Mouse (Mus musculus) bone marrow, adult 2 months (tissue): ENCODE data around the gene Jag1. TPM values are rescaled to one million over a fixed set of nuclear protein-coding genes. Genes with fewer than 3 reads are reported as not detected.
A peak's percentile ranks its signal among the peaks of the same experiment; 100 is the strongest.

Experiments
- H3K27ac ChIP-seq: fragments of 200-500 bp; 2 replicates; pipeline ENCODE4 v1.5.1; 2012; ENCODE audit warnings: low read depth, mild to moderate bottlenecking, control low read depth, inconsistent platforms, low read length; ENCODE audit not compliant: control insufficient read depth, poor library complexity, insufficient read depth
- H3K4me1 ChIP-seq: fragments of 200-500 bp; 2 replicates; pipeline ENCODE4 v1.6.1; 2011; ENCODE audit warnings: low read length; ENCODE audit not compliant: control insufficient read depth, insufficient read depth
- H3K4me3 ChIP-seq: fragments of 200-500 bp; replicated peaks from 2 replicates; pipeline ENCODE3; 2011; ENCODE audit warnings: mild to moderate bottlenecking, low read depth, low read length, control low read depth; ENCODE audit not compliant: control insufficient read depth
- CTCF ChIP-seq: fragments of 200-500 bp; IDR thresholded peaks from 2 replicates; pipeline ENCODE4 v1.5.1; 2011; ENCODE audit warnings: low read length, control low read depth; ENCODE audit not compliant: control insufficient read depth, insufficient read depth
- POLR2A ChIP-seq: fragments of 200-500 bp; IDR thresholded peaks from 2 replicates; pipeline ENCODE4 v1.6.1; 2011; ENCODE audit warnings: low read depth, mild to moderate bottlenecking, control low read depth, low read length, borderline replicate concordance; ENCODE audit not compliant: control insufficient read depth
- WGBS: fragments of 180-500 bp; shearing (Covaris S2); methylation state at CpG from one replicate; pipeline ENCODE4 v1.1.7; 2018; 5-methylcytosine and 5-hydroxymethylcytosine counted together
- polyA plus RNA-seq: library from polyadenylated mRNA; stranded (reverse); fragments of >200 nt; gene quantifications from 2 replicates; pipeline ENCODE4 v1.2.4, GENCODE M21; 2011; ENCODE audit warnings: low replicate concordance; ENCODE audit not compliant: missing spikeins, insufficient read depth, insufficient read length

The Jag1 gene
- polyA plus RNA-seq, 1 experiment = 3.9 TPM

GRCm38 (mm10) chr2:137124861-137125260, 8.4 kb upstream of the Jag1 start:
- Histone ChIP-seq H3K4me3 (no peak overlapping the region), H3K27ac (no peak overlapping the region), H3K4me1 (no peaks in the 10 kb centered on the region)
- no peak for TF ChIP-seq CTCF
- no peak for TF ChIP-seq POLR2A
- 71% methylated on average over 1 of the region's 1 CpGs for WGBS

GRCm38 (mm10) chr2:137117321-137117690, 862 bp upstream of the Jag1 start:
- H3K27ac ChIP-seq = peak overlapping the region; percentile 80
- TF ChIP-seq POLR2A (no peak), CTCF (peak; percentile 33; the same call in 1 of the 2 replicates)
- no peaks in the 10 kb centered on the region; the same call in 1 of the 2 replicates for H3K4me1 ChIP-seq
- under 1% methylated on average over 33 of the region's 33 CpGs for WGBS
- peak overlapping the region; percentile 36 for H3K4me3 ChIP-seq

GRCm38 (mm10) chr2:137116675-137117320, 354 bp upstream of the Jag1 start:
- WGBS = under 1% methylated on average over 61 of the region's 61 CpGs
- TF ChIP-seq POLR2A (no peak), CTCF (no peak)
- Histone ChIP-seq H3K4me1 (no peaks in the 10 kb centered on the region; the same call in 1 of the 2 replicates), H3K27ac (peak overlapping the region; percentile 80), H3K4me3 (peak overlapping the region; percentile 39)

GRCm38 (mm10) chr2:137115241-137116024, 1.0 kb downstream of the Jag1 start:
- peak overlapping the region; percentile 15 for H3K27ac ChIP-seq
- H3K4me1 ChIP-seq = no peaks in the 10 kb centered on the region; the same call in 1 of the 2 replicates
- H3K4me3 ChIP-seq = peak overlapping the region; percentile 66
- TF ChIP-seq POLR2A (no peak), CTCF (no peak)
- WGBS = under 1% methylated on average over 40 of the region's 40 CpGs

- H3K27ac ChIP-seq = peak overlapping the region; percentile 60
- H3K4me1 ChIP-seq = no peaks in the 10 kb centered on the region; the same call in 1 of the 2 replicates
- WGBS = 1% methylated on average over 51 of the region's 51 CpGs
- peak overlapping the region; percentile 66 for H3K4me3 ChIP-seq
- no peak for TF ChIP-seq POLR2A
- peak; percentile 23; the same call in 1 of the 2 replicates for TF ChIP-seq CTCF
These were observed 2.0 kb downstream of the Jag1 start for GRCm38 (mm10) chr2:137114248-137115096.

GRCm38 (mm10) chr2:137113288-137114061, 3.0 kb downstream of the Jag1 start:
- Histone ChIP-seq H3K4me1 (no peaks in the 10 kb centered on the region; the same call in 1 of the 2 replicates), H3K4me3 (no peak overlapping the region), H3K27ac (no peak overlapping the region)
- TF ChIP-seq CTCF (no peak), POLR2A (no peak)
- 68% methylated on average over 12 of the region's 12 CpGs for WGBS

- 66% methylated on average over 4 of the region's 4 CpGs for WGBS
- Histone ChIP-seq H3K27ac (no peak overlapping the region), H3K4me3 (no peak overlapping the region), H3K4me1 (no peaks in the 10 kb centered on the region)
- no peak for TF ChIP-seq CTCF
- no peak for TF ChIP-seq POLR2A
These were observed 6.1 kb downstream of the Jag1 start for GRCm38 (mm10) chr2:137110214-137110898.
